ENCODE assay signal across 8 mouse cellular contexts in the genomic region with DNA sequence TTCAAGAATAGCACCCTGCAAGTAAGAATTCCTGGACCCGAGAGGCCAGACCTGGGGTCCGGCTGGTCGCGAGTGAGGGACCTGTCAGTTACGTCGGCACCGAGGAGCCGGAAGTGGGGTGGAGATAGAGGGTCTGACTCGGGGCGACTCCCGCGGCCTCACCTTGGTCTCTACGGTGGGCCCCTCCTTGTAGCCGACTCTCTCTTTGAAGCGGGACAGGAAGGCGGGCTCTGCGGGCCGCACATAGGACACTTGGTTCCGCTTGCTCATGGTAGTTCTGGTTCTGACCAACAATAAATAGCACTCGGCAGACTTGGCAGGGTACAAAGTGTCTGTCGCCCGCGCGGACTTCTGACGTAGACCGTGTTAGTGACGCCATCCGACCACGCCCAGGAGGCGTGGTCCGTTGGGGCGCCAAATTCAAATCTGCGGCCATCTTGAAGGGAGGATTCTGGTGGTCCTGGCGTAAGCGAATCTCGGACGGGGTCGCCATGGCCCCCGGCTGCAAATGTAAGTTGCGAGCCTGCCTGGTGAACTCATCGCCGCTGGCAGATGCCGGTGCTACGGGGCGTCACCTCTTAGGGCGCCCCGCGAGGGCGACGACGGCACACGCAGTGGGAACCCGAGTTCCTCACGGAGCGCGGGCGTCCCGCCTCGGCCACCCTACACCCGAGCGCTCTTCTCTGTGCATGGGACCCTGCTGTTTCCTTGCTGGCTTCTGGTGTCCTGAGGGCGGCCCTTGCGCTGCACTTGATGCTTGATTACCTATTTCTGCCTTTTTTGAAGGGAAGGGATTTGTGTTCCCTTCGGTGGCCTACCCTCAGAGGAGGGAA. TPM values are rescaled to one million over a fixed set of nuclear protein-coding genes. Genes with fewer than 3 reads are reported as not detected.
DNase-seq lines count a peak whose midpoint lies in the region; ATAC-seq and TF ChIP-seq lines count a peak whose summit lies in the region.

A gene (minus strand): TSS at position 358 of the 833 bp plus-strand sequence.
A gene (plus strand): TSS at position 404 of the 833 bp plus-strand sequence.

- no peaks in the 10 kb centered on the region for H3K9me3 ChIP-seq in MEL (replicated peaks; ENCODE audit: insufficient read depth, low read length)
- no peaks in the 10 kb centered on the region for H3K9me3 ChIP-seq in forebrain, postnatal 0 days (ENCODE audit: low read length)
- no peaks in the 10 kb centered on the region for H3K9me3 ChIP-seq in lung, embryonic 16.5 days (ENCODE audit: control insufficient read depth, low read length)

- peaks cover 4 to 7% of the 10 kb centered on the region in 2 experiments; a peak in 2 of 4 replicates for H3K4me1 ChIP-seq in MEL (ENCODE audit: control insufficient read depth in 1 of 2, insufficient read depth in 2 of 2, low read length in 2 of 2)
- no peaks in the 10 kb centered on the region for H3K4me1 ChIP-seq in cerebellum, adult 2 months (ENCODE audit: control insufficient read depth, insufficient read depth, low read length)
- H3K4me1 ChIP-seq in forebrain, postnatal 0 days (ENCODE audit: insufficient read depth) = peaks cover 7% of the 10 kb centered on the region; the same call in 1 of the 2 replicates
- peaks cover 14% of the 10 kb centered on the region for H3K4me1 ChIP-seq in lung, embryonic 16.5 days (replicated peaks; ENCODE audit: control insufficient read depth, insufficient read depth, low read length)

- peak within 1 kb of the TSS; percentile 77 to 99 for H3K4me3 ChIP-seq in MEL (ENCODE audit: control insufficient read depth in 1 of 2, insufficient read depth in 1 of 2, low read depth in 2 of 2, low read length in 2 of 2)
- peak within 1 kb of the TSS; percentile 98 for H3K4me3 ChIP-seq in cerebellum, adult 2 months (replicated peaks; ENCODE audit: insufficient read depth, low read depth, low read length)
- H3K4me3 ChIP-seq in forebrain, postnatal 0 days (ENCODE audit: low read depth, low read length) = peak within 1 kb of the TSS; percentile 98
- peak within 1 kb of the TSS; percentile 70 for H3K4me3 ChIP-seq in lung, embryonic 16.5 days (ENCODE audit: low read length)

- peaks cover 0 to 30% of the 10 kb centered on the region in 2 experiments; a peak in 3 of 4 replicates for H3K36me3 ChIP-seq in MEL (ENCODE audit: control insufficient read depth in 1 of 2, insufficient read depth in 2 of 2, low read length in 2 of 2)
- H3K36me3 ChIP-seq in forebrain, postnatal 0 days (ENCODE audit: insufficient read depth) = peaks cover 13% of the 10 kb centered on the region
- peaks cover 2% of the 10 kb centered on the region for H3K36me3 ChIP-seq in lung, embryonic 16.5 days (ENCODE audit: control insufficient read depth, insufficient read depth, low read length)

- under 1% methylated on average over 64 of the region's 64 CpGs for WGBS in cerebellum, adult 2 months
- under 1% methylated on average over 64 of the region's 64 CpGs for WGBS in forebrain, postnatal 0 days
- under 1% methylated on average over 64 of the region's 64 CpGs for WGBS in lung, embryonic 16.5 days

- peak within 1 kb of the TSS; percentile 98 for H3K9ac ChIP-seq in MEL (ENCODE audit: control insufficient read depth, low read depth, low read length, poor library complexity, severe bottlenecking)
- H3K9ac ChIP-seq in forebrain, postnatal 0 days = peak within 1 kb of the TSS; percentile 87
- peak within 1 kb of the TSS; percentile 83 for H3K9ac ChIP-seq in lung, embryonic 16.5 days (ENCODE audit: low read length)

- peak within 1 kb of the TSS; percentile 91 for H3K27ac ChIP-seq in MEL (ENCODE audit: control insufficient read depth, low read depth, low read length)
- peak within 1 kb of the TSS; percentile 85 for H3K27ac ChIP-seq in cerebellum, adult 2 months (ENCODE audit: insufficient read depth, low read length)
- H3K27ac ChIP-seq in forebrain, postnatal 0 days (ENCODE audit: low read depth, low read length) = peak within 1 kb of the TSS; percentile 83
- H3K27ac ChIP-seq in lung, embryonic 16.5 days (ENCODE audit: low read length) = peak within 1 kb of the TSS; percentile 69

- TF ChIP-seq EP300 in MEL (IDR thresholded peaks at IDR 0.05; ENCODE audit: low read depth in 1 of 2, low read length in 2 of 2) = no peak

- no peak for TF ChIP-seq CTCF in MEL (IDR thresholded peaks at IDR 0.05 in 2 of 3, conservative IDR thresholded peaks at IDR 0.05 in 1 of 3; ENCODE audit: control insufficient read depth in 1 of 3, insufficient read depth in 1 of 3, low read depth in 2 of 3, low read length in 3 of 3, poor library complexity in 1 of 3, severe bottlenecking in 1 of 3)
- TF ChIP-seq CTCF in cerebellum, adult 2 months (IDR thresholded peaks at IDR 0.05; ENCODE audit: borderline replicate concordance, insufficient read depth, low read depth, low read length) = no peak
- 0 out of 2 replicates have a peak, but pooled peaks have one; percentile 13 for TF ChIP-seq CTCF in forebrain, postnatal 0 days (IDR thresholded peaks at IDR 0.05; ENCODE audit: low read depth)

- peak; percentile 99 for ATAC-seq in forebrain, postnatal 0 days
- peak; percentile 99 for ATAC-seq in lung, embryonic 16.5 days (ENCODE audit: low read depth)

- H3K79me2 ChIP-seq in MEL (ENCODE audit: control insufficient read depth, insufficient read depth, low read length, poor library complexity) = peaks cover 49% of the 10 kb centered on the region

- TF ChIP-seq RAD21 in MEL (IDR thresholded peaks at IDR 0.05; ENCODE audit: low read depth, low read length) = no peak

- TF ChIP-seq POLR2A in MEL (IDR thresholded peaks at IDR 0.05; ENCODE audit: control insufficient read depth in 1 of 2, insufficient read depth in 1 of 2, low read depth in 1 of 2, low read length in 2 of 2, poor library complexity in 1 of 2) = peak; percentile 47 to 91
- peak; percentile 64; the same call in 1 of the 2 replicates for TF ChIP-seq POLR2A in cerebellum, adult 2 months (IDR thresholded peaks at IDR 0.05; ENCODE audit: borderline replicate concordance, insufficient read depth, low read length)

- no peaks in the 10 kb centered on the region for H3K27me3 ChIP-seq in MEL (ENCODE audit: control insufficient read depth in 1 of 2, insufficient read depth in 2 of 2, low read length in 2 of 2)
- H3K27me3 ChIP-seq in cerebellum, adult 2 months (ENCODE audit: control insufficient read depth, insufficient read depth, low read length) = no peaks in the 10 kb centered on the region
- H3K27me3 ChIP-seq in forebrain, postnatal 0 days (ENCODE audit: insufficient read depth, low read length) = no peaks in the 10 kb centered on the region
- no peaks in the 10 kb centered on the region for H3K27me3 ChIP-seq in lung, embryonic 16.5 days (ENCODE audit: control insufficient read depth, insufficient read depth, low read depth, low read length)

- H3K4me2 ChIP-seq in forebrain, postnatal 0 days (ENCODE audit: low read depth) = peak within 1 kb of the TSS; percentile 91
- H3K4me2 ChIP-seq in lung, embryonic 16.5 days (ENCODE audit: low read depth, low read length) = peak within 1 kb of the TSS; percentile 80

- DNase-seq in MEL (ENCODE audit: low read depth, low spot score) = peak; percentile 97
- DNase-seq in cerebellum, adult 2 months = peak; percentile 89 to 95
- peak; percentile 98 for DNase-seq in forebrain, postnatal 0 days
- peak; percentile 96 for DNase-seq in heart, postnatal 4 days
- DNase-seq in layer of hippocampus, adult 9-10 months (ENCODE audit: low spot score) = peak; percentile 87
- DNase-seq in ovary, postnatal 10 days (ENCODE audit: low spot score) = peak; percentile 92
- peak; percentile 85 to 92 for DNase-seq in thymus, postnatal 10 days (ENCODE audit: low spot score in 2 of 2)

TF ChIP-seq in MEL, 35 proteins besides CTCF, POLR2A, EP300 and RAD21 (continues in another document):
- no peak for TF ChIP-seq ZNF384 (IDR thresholded peaks at IDR 0.05; ENCODE audit: low read depth, low read length)
- TF ChIP-seq TAL1 (IDR thresholded peaks at IDR 0.05; ENCODE audit: low read length) = no peak
- TF ChIP-seq MYB (IDR thresholded peaks at IDR 0.05; ENCODE audit: low read depth, low read length) = no peak
- TF ChIP-seq ZKSCAN1 (IDR thresholded peaks at IDR 0.05; ENCODE audit: low read depth, low read length) = no peak
- no peak for TF ChIP-seq CHD2 (IDR thresholded peaks at IDR 0.05; ENCODE audit: low read length)
- peak; percentile 53 for TF ChIP-seq MAX (IDR thresholded peaks at IDR 0.05; ENCODE audit: low read length)
- peak; percentile 90 for TF ChIP-seq HCFC1 (IDR thresholded peaks at IDR 0.05; ENCODE audit: low read depth, low read length)
- no peak for TF ChIP-seq NRF1 (IDR thresholded peaks at IDR 0.05; ENCODE audit: insufficient read depth, low read depth, low read length, poor library complexity, severe bottlenecking)
- no peak for TF ChIP-seq ZC3H11A (IDR thresholded peaks at IDR 0.05; ENCODE audit: low read depth, low read length)
- TF ChIP-seq UBTF (IDR thresholded peaks at IDR 0.05; ENCODE audit: borderline replicate concordance, insufficient read depth, low read depth, low read length) = peak; percentile 57; the same call in 1 of the 2 replicates
- no peak; the same call in 1 of the 2 replicates for TF ChIP-seq KAT2A (conservative IDR thresholded peaks at IDR 0.05; ENCODE audit: low read depth, low read length)
- TF ChIP-seq GABPA (IDR thresholded peaks at IDR 0.05; ENCODE audit: low read depth, low read length) = no peak
- TF ChIP-seq RCOR1 (IDR thresholded peaks at IDR 0.05; ENCODE audit: low read depth, low read length) = no peak
- TF ChIP-seq POLR2AphosphoS5 (IDR thresholded peaks at IDR 0.05; ENCODE audit: borderline replicate concordance, low read depth, low read length) = no peak

RNA-seq across cellular contexts. Expression of the first gene that starts in this region (rescaled TPM):
- 7.5 and 8.7 TPM in 2 replicates for total RNA-seq in MEL (2012; rRNA removed)
- polyA plus RNA-seq in MEL (2012; ENCODE audit: insufficient read depth in 1 of 2, insufficient read length in 2 of 2, low read depth in 1 of 2, low replicate concordance in 2 of 2, missing spikeins in 1 of 2) = 10 to 100 TPM in 1 of 2 experiments, not detected in 1; 20.9 TPM
- polyA plus RNA-seq in cerebellum, adult 2 months (2012; rRNA removed) = 14.2 and 17.1 TPM in 2 replicates
- total RNA-seq in forebrain, postnatal 0 days (2014; rRNA removed) = 13.0 and 23.2 TPM in 2 replicates
- 41.4 and 53.1 TPM in 2 replicates for polyA plus RNA-seq in forebrain, postnatal 0 days (2015; fragmentation: Nextera tagmentation; extraction: Ambion mirVana)
- total RNA-seq in heart, postnatal 4 days (2021) = 10 to 100 TPM; 20.6 to 24.3 TPM
- 29.6 and 34.6 TPM in 2 replicates for polyA plus RNA-seq in lung, embryonic 16.5 days (2015; fragmentation: Nextera tagmentation; extraction: Ambion mirVana)

RNA-seq across cellular contexts. Expression of the second gene that starts in this region (rescaled TPM):
- 48.0 and 54.4 TPM in 2 replicates for total RNA-seq in MEL (2012; rRNA removed)
- polyA plus RNA-seq in MEL (2012; ENCODE audit: insufficient read depth in 1 of 2, insufficient read length in 2 of 2, low read depth in 1 of 2, low replicate concordance in 2 of 2, missing spikeins in 1 of 2) = 10 to 100 TPM in 1 of 2 experiments, not detected in 1; 81.7 TPM
- polyA plus RNA-seq in cerebellum, adult 2 months (2012; rRNA removed) = 0.51 and 0.62 TPM in 2 replicates
- total RNA-seq in forebrain, postnatal 0 days (2014; rRNA removed) = 8.4 and 14.2 TPM in 2 replicates
- polyA plus RNA-seq in forebrain, postnatal 0 days (2015; fragmentation: Nextera tagmentation; extraction: Ambion mirVana) = 3.8 and 5.6 TPM in 2 replicates
- total RNA-seq in heart, postnatal 4 days (2021) = 10 to 100 TPM; 17.5 to 24.9 TPM
- 54.3 and 55.6 TPM in 2 replicates for polyA plus RNA-seq in lung, embryonic 16.5 days (2015; fragmentation: Nextera tagmentation; extraction: Ambion mirVana)

Comparison
In these comparisons a context has a peak if more than half of its experiments do, and no peak if none do; other contexts are left out.
1. Peak in every context shown above with its lines: DNase-seq, ATAC-seq, H3K4me3 ChIP-seq and H3K27ac ChIP-seq.